Mouse (Mus musculus): ENCODE results near the gene Gpr149. TPM values are rescaled to one million over a fixed set of nuclear protein-coding genes. Genes with fewer than 3 reads are reported as not detected.

Gene Gpr149
- polyA plus RNA-seq, 1 experiment from 2014 or later = not detected

GRCm38 (mm10) chr3:62527593-62527992 is 77.3 kb downstream of the Gpr149 start:
- Histone ChIP-seq H3K36me3 (ENCODE audit: control insufficient read depth, insufficient read depth, low read length) (no peaks in the 10 kb centered on the region), H3K27me3 (ENCODE audit: control insufficient read depth, insufficient read depth, low read length) (no peaks in the 10 kb centered on the region), H3K9ac (ENCODE audit: low read depth, low read length) (no peak overlapping the region), H3K4me2 (no peak overlapping the region), H3K9me3 (replicated peaks; ENCODE audit: control insufficient read depth, low read length) (no peaks in the 10 kb centered on the region), H3K27ac (ENCODE audit: low read depth, low read length) (no peak overlapping the region), H3K4me1 (ENCODE audit: control insufficient read depth, insufficient read depth, low read length) (no peaks in the 10 kb centered on the region), H3K4me3 (ENCODE audit: low read depth, low read length) (no peak overlapping the region)
- ATAC-seq (replicated peaks; ENCODE audit: insufficient number of reproducible peaks, low FRiP score, low TSS enrichment) = no peak
- 59% methylated on average over 5 of the region's 5 CpGs for WGBS (ENCODE audit: insufficient replicate concordance)

- Histone ChIP-seq H3K9me3 (replicated peaks; ENCODE audit: control insufficient read depth, low read length) (no peaks in the 10 kb centered on the region), H3K4me3 (ENCODE audit: low read depth, low read length) (no peak overlapping the region), H3K4me2 (no peak overlapping the region), H3K36me3 (ENCODE audit: control insufficient read depth, insufficient read depth, low read length) (no peaks in the 10 kb centered on the region), H3K4me1 (ENCODE audit: control insufficient read depth, insufficient read depth, low read length) (no peaks in the 10 kb centered on the region), H3K9ac (ENCODE audit: low read depth, low read length) (no peak overlapping the region), H3K27ac (ENCODE audit: low read depth, low read length) (no peak overlapping the region), H3K27me3 (ENCODE audit: control insufficient read depth, insufficient read depth, low read length) (no peaks in the 10 kb centered on the region)
- no peak for ATAC-seq (replicated peaks; ENCODE audit: insufficient number of reproducible peaks, low FRiP score, low TSS enrichment)
- 45% methylated on average over 4 of the region's 4 CpGs for WGBS (ENCODE audit: insufficient replicate concordance)
Observed at GRCm38 (mm10) chr3:62527160-62527559, 77.8 kb downstream of the Gpr149 start.

GRCm38 (mm10) chr3:62507206-62507647 is 97.7 kb downstream of the Gpr149 start:
- peak overlapping the region; percentile 89 for H3K4me3 ChIP-seq (ENCODE audit: low read depth, low read length)

GRCm38 (mm10) chr3:62506488-62507205 is 98.3 kb downstream of the Gpr149 start, which contains the start of gene Dhx36:
Dhx36 (minus strand) TSS chr3:62507004.
- peak within 1 kb of the TSS; percentile 68 for H3K4me2 ChIP-seq
- H3K9me3 ChIP-seq (replicated peaks; ENCODE audit: control insufficient read depth, low read length) = no peaks in the 10 kb centered on the region
- H3K9ac ChIP-seq (ENCODE audit: low read depth, low read length) = peak within 1 kb of the TSS; percentile 88
- H3K4me3 ChIP-seq (ENCODE audit: low read depth, low read length) = peak within 1 kb of the TSS; percentile 89
- under 1% methylated on average over 62 of the region's 66 CpGs for WGBS (ENCODE audit: insufficient replicate concordance)
- peak; percentile 97 for ATAC-seq (replicated peaks; ENCODE audit: insufficient number of reproducible peaks, low FRiP score, low TSS enrichment)
- peaks cover 6% of the 10 kb centered on the region for H3K4me1 ChIP-seq (ENCODE audit: control insufficient read depth, insufficient read depth, low read length)
- no peaks in the 10 kb centered on the region for H3K27me3 ChIP-seq (ENCODE audit: control insufficient read depth, insufficient read depth, low read length)
- H3K27ac ChIP-seq (ENCODE audit: low read depth, low read length) = peak within 1 kb of the TSS; percentile 92
- H3K36me3 ChIP-seq (ENCODE audit: control insufficient read depth, insufficient read depth, low read length) = no peaks in the 10 kb centered on the region

More at GRCm38 (mm10) chr3:62507206-62507647, 97.7 kb downstream of the Gpr149 start:
- WGBS (ENCODE audit: insufficient replicate concordance) = 42% methylated on average over 5 of the region's 5 CpGs
- H3K9ac ChIP-seq (ENCODE audit: low read depth, low read length) = peak overlapping the region; percentile 88; the same call in 1 of the 2 replicates
- H3K36me3 ChIP-seq (ENCODE audit: control insufficient read depth, insufficient read depth, low read length) = no peaks in the 10 kb centered on the region
- peak overlapping the region; percentile 68 for H3K4me2 ChIP-seq
- peaks cover 6% of the 10 kb centered on the region for H3K4me1 ChIP-seq (ENCODE audit: control insufficient read depth, insufficient read depth, low read length)
- H3K27me3 ChIP-seq (ENCODE audit: control insufficient read depth, insufficient read depth, low read length) = no peaks in the 10 kb centered on the region
- no peak for ATAC-seq (replicated peaks; ENCODE audit: insufficient number of reproducible peaks, low FRiP score, low TSS enrichment)
- no peak overlapping the region for H3K27ac ChIP-seq (ENCODE audit: low read depth, low read length)
- H3K9me3 ChIP-seq (replicated peaks; ENCODE audit: control insufficient read depth, low read length) = no peaks in the 10 kb centered on the region

DNA sequence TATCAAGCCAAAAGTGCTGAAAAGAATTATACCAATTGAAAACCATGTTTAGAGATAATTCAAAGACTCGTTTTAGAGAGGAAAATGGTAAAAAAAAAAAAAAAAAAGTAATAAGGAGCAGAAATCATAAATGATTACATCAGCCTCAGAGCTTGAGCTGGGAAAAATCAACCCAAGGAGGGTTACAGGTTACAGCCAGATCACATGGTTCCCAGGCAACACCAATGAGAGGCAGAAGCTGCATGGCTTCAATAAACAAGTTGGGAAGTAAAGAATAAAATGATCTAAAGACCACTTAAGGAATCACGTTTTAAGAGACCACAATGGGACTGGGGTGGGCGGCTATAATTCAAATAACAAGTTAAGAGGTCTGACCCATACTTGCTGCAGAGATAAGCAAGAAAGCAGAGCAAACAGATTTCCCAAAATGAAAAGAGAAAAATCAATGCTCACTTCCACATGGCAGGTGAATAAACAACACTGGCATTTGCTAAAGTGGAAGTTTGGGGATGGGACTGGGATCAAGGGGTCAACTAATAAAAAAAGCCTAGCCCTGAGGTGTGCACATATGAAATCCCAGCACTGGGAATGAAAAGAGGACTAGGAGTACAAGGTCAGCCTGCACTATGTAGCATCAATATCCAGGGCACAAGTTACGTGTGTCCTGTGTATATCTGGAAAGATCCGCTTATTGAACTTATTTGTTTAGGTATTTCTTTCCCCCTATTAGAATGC is 99.6 kb downstream of the Gpr149 start:
- H3K4me3 ChIP-seq (ENCODE audit: low read depth, low read length) = peak overlapping the region; percentile 89
- no peak overlapping the region for H3K27ac ChIP-seq (ENCODE audit: low read depth, low read length)
- no peak overlapping the region for H3K9ac ChIP-seq (ENCODE audit: low read depth, low read length)
- 69% methylated on average over 5 of the region's 5 CpGs for WGBS (ENCODE audit: insufficient replicate concordance)
- H3K4me2 ChIP-seq = peak overlapping the region; percentile 68
- H3K4me1 ChIP-seq (ENCODE audit: control insufficient read depth, insufficient read depth, low read length) = peaks cover 6% of the 10 kb centered on the region
- no peak for ATAC-seq (replicated peaks; ENCODE audit: insufficient number of reproducible peaks, low FRiP score, low TSS enrichment)
- no peaks in the 10 kb centered on the region for H3K27me3 ChIP-seq (ENCODE audit: control insufficient read depth, insufficient read depth, low read length)
- no peaks in the 10 kb centered on the region for H3K9me3 ChIP-seq (replicated peaks; ENCODE audit: control insufficient read depth, low read length)
- H3K36me3 ChIP-seq (ENCODE audit: control insufficient read depth, insufficient read depth, low read length) = no peaks in the 10 kb centered on the region

DNA sequence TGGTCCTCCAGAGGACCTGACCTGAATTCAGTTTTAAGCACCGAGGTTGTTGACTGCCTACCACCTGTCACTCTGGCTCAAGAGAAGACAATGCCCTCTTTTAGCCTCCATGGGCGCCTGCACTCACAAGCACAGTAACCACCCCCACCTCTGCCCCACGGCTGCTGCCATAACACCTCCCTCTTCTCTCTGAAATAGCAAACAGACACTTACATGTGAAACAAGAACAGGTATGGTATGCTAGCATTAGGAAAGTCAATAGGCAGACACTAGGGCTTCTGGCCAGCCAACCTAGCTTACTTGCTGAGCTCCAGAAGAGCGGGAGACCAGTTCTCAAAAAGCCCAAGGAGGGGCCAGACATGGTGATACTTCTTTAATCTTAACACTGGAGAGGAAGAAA is 105.6 kb downstream of the Gpr149 start:
- no peak for ATAC-seq (replicated peaks; ENCODE audit: insufficient number of reproducible peaks, low FRiP score, low TSS enrichment)
- no peak overlapping the region for H3K4me3 ChIP-seq (ENCODE audit: low read depth, low read length)
- no peak overlapping the region for H3K9ac ChIP-seq (ENCODE audit: low read depth, low read length)
- no peak overlapping the region for H3K4me2 ChIP-seq
- 82% methylated on average over 4 of the region's 4 CpGs for WGBS (ENCODE audit: insufficient replicate concordance)
- H3K36me3 ChIP-seq (ENCODE audit: control insufficient read depth, insufficient read depth, low read length) = peaks cover 11% of the 10 kb centered on the region; the same call in 1 of the 2 replicates
- H3K27me3 ChIP-seq (ENCODE audit: control insufficient read depth, insufficient read depth, low read length) = no peaks in the 10 kb centered on the region
- no peaks in the 10 kb centered on the region for H3K4me1 ChIP-seq (ENCODE audit: control insufficient read depth, insufficient read depth, low read length)
- H3K9me3 ChIP-seq (replicated peaks; ENCODE audit: control insufficient read depth, low read length) = no peaks in the 10 kb centered on the region
- no peak overlapping the region for H3K27ac ChIP-seq (ENCODE audit: low read depth, low read length)

DNA sequence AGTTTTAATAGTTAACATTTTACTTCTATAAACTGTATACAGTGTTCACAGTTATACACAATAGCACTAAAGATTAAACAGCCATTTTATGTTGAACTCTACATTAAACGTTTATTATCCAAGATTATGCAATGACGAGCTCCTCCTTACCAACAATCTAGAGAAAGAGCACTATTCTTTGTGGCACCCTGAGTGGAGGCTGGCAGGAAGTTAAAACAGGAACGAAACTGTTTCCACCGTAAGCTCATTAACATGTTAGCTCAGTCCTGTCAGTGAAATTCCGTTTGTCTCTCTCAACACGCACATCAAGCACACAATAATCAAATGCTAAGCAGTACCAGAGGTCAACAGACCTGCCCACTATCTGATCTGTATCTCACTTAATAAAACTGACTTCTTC is 112.4 kb downstream of the Gpr149 start:
- H3K9me3 ChIP-seq (replicated peaks; ENCODE audit: control insufficient read depth, low read length) = no peaks in the 10 kb centered on the region
- no peak overlapping the region for H3K4me3 ChIP-seq (ENCODE audit: low read depth, low read length)
- no peak overlapping the region for H3K27ac ChIP-seq (ENCODE audit: low read depth, low read length)
- H3K9ac ChIP-seq (ENCODE audit: low read depth, low read length) = no peak overlapping the region
- H3K4me2 ChIP-seq = no peak overlapping the region
- H3K36me3 ChIP-seq (ENCODE audit: control insufficient read depth, insufficient read depth, low read length) = peaks cover 15% of the 10 kb centered on the region
- no peaks in the 10 kb centered on the region for H3K27me3 ChIP-seq (ENCODE audit: control insufficient read depth, insufficient read depth, low read length)
- WGBS (ENCODE audit: insufficient replicate concordance) = 90% methylated on average over 6 of the region's 6 CpGs
- no peaks in the 10 kb centered on the region for H3K4me1 ChIP-seq (ENCODE audit: control insufficient read depth, insufficient read depth, low read length)
- ATAC-seq (replicated peaks; ENCODE audit: insufficient number of reproducible peaks, low FRiP score, low TSS enrichment) = no peak

- Histone ChIP-seq H3K4me1 (ENCODE audit: control insufficient read depth, insufficient read depth, low read length) (no peaks in the 10 kb centered on the region), H3K9me3 (replicated peaks; ENCODE audit: control insufficient read depth, low read length) (no peaks in the 10 kb centered on the region), H3K27ac (ENCODE audit: low read depth, low read length) (no peak overlapping the region), H3K36me3 (ENCODE audit: control insufficient read depth, insufficient read depth, low read length) (peaks cover 7% of the 10 kb centered on the region), H3K4me3 (ENCODE audit: low read depth, low read length) (no peak overlapping the region), H3K9ac (ENCODE audit: low read depth, low read length) (no peak overlapping the region), H3K27me3 (ENCODE audit: control insufficient read depth, insufficient read depth, low read length) (no peaks in the 10 kb centered on the region), H3K4me2 (no peak overlapping the region)
- 90% methylated on average over 2 of the region's 2 CpGs for WGBS (ENCODE audit: insufficient replicate concordance)
- ATAC-seq (replicated peaks; ENCODE audit: insufficient number of reproducible peaks, low FRiP score, low TSS enrichment) = no peak
Observed at GRCm38 (mm10) chr3:62484340-62484739, 120.6 kb downstream of the Gpr149 start.
